Mouse (Mus musculus): Measurements from ENCODE around the gene Trim10.

- no peak for TF ChIP-seq POLR2A (IDR thresholded peaks at IDR 0.05; ENCODE audit: control insufficient read depth, low read depth, low read length)
- TF ChIP-seq CTCF (IDR thresholded peaks at IDR 0.05; ENCODE audit: control insufficient read depth, insufficient read depth, insufficient replicate concordance, low read depth, low read length): no peak
Measured at GRCm38 (mm10) chr17:36922715-36923114, 53.3 kb downstream of the Trim10 start.

Data from testis, adult 2 months (tissue).